Mouse (Mus musculus): ENCODE measurements around the gene Prss57.
A peak's percentile ranks its signal among the peaks of the same experiment; 100 is the strongest.

The Prss57 gene

DNA sequence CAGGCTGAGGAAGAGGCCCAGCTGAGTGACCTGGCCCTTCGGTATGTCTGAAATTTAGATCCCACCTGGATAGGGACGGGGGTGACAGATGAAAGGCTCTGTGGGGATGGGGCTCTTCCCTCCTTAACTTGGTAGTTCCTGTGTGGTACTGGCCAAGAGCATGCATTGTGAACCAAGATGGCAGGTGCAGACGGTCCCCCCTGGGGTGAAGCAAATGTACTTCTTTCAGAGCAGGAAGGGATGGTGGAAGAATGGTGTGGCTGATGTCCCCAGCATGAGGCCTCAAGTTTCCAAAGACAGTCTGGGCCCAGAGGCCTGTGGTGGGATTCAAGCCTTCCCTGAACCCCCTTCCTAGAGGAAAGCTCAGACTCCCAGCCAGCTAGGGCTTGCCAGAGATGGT, 34.9 kb downstream of the Prss57 start:
- no peak for DNase-seq (ENCODE audit: low spot score in 2 of 2)

DNA sequence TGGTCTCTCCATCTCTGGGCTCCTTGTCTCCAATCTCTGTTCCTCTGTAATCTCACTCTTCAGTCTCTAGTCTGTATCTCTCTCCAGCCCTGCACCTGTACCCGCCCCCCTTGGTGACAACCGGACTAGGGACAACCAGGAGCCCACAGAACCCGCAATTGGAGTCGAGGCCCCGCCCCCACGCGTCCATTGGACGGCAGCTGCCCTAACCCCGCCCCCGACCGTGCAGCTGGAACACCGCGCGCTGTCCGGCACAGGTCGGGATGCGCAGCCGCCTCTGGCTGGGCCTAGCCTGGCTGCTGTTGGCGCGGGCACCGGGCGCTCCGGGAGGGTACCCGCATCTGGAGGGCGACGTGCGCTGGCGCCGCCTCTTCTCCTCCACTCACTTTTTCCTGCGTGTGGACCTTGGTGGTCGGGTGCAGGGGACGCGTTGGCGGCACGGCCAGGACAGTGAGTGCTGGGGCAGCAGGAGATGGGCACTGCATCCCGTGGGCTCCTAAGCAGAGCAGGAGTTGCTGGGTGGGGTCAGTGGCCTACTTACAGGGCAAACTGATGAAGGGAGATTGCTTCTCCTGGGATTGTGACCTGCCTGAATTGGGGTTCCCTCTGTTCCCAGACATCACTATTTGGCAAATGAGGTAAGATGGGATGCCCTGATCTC, 35.8 kb downstream of the Prss57 start, which contains the start of gene Fgf22:
Fgf22 (plus strand) TSS at position 221 of the 661 bp plus-strand sequence.
- DNase-seq (ENCODE audit: low spot score in 2 of 2): peak; percentile 61 to 81

DNA sequence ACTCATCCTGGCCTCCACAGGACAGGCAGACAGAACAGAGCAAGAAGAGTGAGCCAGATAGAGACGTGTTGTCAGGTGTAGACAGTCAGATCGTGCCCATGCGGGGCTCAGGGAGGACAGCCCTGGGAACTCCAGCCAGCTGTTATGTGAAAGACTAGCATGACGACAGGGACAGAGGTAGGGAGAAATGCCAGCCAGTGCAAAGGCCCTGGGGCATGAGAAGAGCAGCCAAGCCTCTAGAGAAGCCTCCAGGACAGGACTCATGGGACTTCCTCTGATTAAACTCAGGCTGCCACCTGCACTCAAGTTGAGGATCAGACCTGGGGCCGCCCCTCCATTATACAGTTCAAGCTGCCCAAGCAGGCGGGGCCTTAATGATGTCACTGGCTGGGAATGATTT, 42.3 kb downstream of the Prss57 start:
- no peak for DNase-seq (ENCODE audit: low spot score in 2 of 2)

DNA sequence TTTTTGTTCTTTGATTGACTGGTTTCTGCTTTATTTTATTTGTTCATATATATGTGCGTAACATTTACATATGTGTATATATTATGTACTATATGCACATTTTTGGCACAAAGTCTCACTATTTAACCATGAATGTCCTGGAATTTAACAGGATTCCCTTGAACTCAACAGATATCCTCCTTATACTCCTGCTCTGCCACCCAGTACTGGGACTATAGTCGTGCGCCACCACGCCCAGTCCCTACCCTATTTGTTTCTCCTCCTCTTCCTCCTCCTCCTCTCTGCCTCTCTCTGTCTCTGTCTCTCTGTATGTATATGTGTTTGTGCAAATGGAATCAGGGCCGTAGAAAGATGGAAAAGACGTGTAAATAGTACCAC, 44.0 kb downstream of the Prss57 start:
- DNase-seq (ENCODE audit: low spot score in 2 of 2): no peak

DNA sequence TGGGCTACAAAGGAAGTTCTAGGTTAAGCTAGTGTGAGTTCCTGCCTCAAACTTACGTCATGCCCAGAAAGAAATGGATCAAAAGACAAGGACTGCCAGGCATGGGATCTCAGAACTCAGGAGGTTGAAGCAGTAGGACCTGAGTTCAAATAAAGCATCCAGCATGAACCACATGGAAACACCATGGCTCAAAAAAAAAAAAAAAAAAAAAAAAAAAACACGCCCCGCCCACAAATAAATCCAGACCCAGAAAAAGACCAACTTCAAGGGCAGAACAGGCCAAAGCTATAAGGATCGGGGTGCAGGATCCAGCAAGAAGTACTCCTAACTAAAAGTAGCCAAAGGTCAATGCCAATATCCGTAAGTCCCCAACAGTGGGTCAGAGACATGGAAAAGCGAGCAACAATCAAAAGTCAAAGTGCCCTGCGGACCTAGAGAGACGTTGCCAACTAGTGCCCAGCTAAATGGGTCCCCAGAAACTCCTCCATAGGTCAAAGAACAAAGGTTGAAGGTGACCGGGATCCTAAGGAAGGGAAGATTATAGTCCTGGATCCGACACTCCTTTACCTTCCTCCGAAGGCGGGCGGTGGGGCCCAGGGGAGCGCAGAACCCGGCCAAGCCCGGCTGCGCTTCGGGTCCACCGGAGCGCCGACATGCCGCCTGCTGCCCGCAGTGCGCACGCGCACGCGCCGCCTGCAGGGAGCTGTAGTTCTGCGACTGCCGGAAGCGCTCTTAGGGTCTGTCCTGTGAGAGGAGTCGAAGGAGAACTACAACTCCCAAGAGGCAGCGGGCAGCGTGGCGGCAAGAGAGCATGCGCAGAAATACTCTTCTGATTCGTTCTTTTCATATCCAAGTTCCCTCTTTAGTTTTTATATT, 44.6 kb downstream of the Prss57 start, which contains the start of gene Polrmt:
Polrmt (minus strand) TSS at position 684 of the 876 bp plus-strand sequence.
- peak; percentile 92 to 98 for DNase-seq (ENCODE audit: low spot score in 2 of 2)

DNA sequence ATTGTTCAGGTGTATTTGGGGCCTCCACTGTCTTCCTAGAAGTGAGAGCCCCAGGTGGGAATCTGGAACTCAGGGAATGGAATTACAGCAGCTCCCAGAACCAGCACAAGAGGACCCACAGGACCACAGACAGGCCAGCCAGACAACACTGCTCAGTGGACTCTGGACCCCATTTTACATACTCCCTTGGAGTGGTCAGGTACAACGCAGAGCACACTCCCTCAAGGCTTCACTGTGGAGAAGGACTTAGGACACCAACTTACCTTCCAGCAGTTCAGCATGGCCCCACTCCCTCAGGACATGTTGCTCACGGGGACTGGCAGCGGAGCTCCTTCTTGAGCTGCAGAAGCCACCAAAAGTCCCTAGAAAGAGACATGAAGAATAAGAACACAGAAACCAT, 45.4 kb downstream of the Prss57 start:
- no peak for DNase-seq (ENCODE audit: low spot score in 2 of 2)

DNA sequence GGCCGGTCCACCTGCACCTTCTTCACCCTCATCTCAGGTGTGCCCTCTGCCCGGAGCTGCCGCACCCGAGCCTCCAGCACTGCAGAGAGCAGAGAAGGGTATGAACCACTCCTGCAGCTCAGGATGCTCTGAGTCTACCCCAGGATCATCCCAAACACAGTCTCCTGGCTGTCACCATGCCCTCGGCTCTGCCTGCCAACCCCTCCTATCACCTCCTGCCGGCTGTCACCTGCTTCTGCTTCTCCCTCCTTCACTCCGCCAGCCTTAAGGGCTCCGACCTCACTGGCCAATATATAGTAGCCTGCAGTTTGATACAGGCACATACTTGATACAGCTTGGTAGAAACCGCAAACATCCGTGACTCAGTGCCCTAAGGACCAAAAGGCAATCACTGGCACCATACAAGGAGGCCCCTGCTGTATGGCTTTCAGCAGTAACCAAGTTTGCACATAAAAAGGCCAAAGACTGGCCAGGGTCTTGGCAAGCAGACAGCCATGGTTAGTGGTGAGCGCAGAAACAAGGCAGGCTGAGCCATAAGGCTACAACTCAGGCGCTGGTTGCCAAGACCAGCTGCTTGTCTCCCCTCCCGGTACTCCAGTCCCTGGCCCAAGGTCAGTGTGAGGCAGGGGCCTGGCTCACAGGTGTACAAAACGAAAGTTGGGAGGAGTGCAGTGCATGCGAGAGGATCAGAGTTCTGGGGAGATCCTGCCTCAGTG, 47.0 kb downstream of the Prss57 start:
- DNase-seq (ENCODE audit: low spot score in 2 of 2): no peak

DNA sequence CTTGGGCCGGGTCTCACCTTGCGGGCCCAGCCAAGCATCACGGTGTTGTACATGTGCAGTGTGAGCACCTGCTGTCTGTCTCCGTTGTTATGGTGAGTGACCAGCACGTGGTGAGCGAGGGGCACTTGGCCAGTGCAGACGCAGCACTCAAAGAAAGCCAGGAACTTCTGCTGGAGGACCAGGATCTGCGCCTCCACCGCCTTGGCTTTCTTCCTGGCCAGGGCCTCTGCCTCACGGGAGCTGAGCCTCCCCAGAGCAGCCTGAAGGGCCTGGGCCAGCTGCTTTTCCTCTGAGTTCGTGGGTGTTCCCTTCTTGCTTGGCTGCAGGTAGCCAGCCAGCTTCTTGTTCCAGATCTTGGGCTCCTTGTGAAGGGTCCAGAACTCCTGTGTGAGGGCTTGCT, 47.6 kb downstream of the Prss57 start:
- no peak for DNase-seq (ENCODE audit: low spot score in 2 of 2)

DNA sequence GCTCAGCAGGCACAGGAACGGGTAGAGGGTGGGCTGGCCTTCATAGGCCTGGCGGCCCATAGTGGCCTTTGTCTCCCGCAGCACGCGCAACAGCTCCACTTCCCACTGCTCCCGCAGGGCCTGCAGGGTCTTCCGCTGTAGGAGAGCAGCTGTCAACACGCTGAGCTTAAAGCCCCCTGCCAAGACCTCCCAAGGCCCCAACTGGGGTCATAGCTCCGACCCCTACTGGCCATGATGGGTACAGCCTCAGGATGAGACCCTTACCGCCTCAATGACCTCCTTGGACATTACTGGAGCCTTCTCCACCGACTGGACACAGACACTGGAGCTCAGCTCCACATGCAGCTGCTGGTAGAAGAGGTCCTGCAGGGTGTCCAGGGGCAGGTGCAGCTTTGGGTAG, 49.9 kb downstream of the Prss57 start:
- DNase-seq (ENCODE audit: low spot score in 2 of 2): no peak

DNA sequence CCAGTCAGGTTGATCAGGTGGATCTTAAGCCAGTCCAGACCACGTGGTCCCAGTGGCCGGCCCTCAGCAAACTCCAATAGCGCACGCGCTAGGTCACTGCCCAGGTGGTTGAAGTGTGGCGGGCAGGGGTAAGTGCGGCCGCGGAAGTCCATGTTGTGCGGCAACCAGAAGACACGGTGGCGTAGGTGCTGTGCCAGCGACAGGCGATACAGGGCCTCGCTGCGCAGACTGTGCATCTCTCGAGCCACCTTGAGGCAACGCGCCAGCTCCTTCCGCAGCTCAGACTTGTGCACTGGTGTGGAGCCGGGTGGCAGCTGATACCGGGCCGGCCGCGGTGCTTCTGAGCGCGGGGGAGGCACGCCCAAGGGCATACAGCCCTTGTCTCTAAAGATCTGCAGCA, 51.5 kb downstream of the Prss57 start:
- no peak for DNase-seq (ENCODE audit: low spot score in 2 of 2)

DNA sequence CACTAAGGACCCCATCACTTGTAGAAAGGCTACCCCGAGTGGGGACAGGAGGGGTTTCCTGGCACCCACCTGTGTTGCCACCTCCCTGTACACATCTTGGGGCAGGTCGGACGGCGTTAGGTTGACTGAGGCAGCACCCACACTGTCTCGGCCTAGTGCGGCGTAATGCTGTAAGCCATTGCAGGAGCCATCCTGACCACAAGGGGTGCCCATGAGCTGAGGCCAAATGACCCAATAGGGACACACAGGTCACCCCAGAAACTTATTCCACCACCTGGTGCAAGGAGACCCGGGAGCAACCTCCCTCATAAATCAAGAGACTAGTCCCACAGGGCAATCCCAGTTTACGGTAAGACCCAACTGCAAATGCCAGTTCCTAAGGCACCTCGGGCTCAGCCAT, 52.5 kb downstream of the Prss57 start:
- no peak for DNase-seq (ENCODE audit: low spot score in 2 of 2)

DNA sequence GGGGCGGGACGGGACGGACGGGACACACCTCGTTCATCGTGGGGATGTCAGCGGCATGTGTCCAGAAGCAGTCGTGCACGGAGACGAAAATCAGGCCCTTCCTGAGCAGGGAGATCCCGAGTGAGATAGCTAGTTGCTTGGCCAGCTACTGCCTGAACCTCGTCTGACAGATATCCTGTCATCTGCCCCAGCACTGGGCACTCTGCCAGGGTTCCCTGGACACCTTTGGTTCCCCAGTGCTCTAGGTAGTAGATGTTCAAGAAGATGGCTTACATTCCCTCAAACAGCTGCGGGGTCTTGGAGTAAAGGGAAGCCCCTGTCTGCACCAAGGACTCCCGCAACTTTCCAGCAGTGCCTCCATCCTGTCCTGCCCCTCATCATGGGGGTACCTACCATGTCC, 54.1 kb downstream of the Prss57 start:
- DNase-seq (ENCODE audit: low spot score in 2 of 2): no peak

DNA sequence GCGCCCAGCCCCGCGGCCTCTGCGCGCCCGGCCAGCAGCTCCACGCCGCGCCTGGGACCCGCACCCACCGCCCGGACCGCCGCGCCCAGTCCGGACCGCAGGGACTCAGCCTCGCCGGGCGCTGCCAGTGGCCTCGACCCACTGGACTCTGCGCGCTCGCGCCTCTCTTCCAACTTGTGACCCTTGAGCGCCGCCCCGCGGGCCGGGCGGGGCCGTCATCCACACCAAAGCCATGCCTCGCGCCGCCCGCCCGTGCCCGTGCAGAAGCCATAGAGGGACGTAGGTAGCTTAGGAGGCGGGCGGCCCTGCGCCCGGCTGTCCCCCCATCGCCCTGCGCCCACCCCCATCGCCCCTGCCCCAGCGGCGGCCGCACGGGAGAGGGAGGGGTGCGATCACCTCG, 55.4 kb downstream of the Prss57 start:
- no peak for DNase-seq (ENCODE audit: low spot score in 2 of 2)

DNA sequence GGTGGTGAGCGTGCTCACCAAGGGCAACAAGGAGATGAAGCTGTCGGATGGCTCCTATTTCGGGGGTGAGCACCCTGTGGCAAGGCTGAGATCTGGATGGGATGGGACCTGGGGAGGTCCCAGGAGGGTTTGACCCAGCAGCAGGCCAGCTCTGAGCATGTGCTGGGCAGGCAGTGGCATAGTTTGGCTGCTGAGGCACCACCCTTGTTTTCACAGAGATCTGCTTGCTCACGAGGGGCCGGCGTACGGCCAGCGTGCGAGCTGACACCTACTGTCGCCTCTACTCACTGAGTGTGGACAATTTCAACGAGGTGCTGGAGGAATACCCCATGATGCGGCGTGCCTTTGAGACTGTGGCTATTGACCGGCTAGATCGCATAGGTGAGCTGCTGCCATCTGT, 56.9 kb downstream of the Prss57 start:
- DNase-seq (ENCODE audit: low spot score in 2 of 2): no peak

DNA sequence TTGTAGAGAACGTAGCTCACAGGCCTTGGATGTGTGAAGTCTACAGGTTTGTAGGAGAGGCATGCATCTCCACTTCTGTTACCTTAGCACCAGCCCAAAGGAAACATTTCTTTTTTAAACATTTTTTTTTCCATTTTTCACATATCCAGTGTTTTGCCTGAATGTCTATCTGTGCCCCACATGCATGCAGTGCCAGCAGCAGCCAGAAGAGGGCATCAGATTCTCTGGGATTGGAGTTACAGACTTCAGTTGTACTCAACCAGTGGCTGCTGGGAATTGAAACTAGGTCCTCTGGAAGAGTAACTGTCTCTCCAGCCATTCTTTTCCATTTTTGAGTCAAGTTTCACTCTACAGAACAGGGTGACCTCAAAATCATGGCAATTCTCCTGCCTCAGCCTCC, 58.3 kb downstream of the Prss57 start:
- no peak for DNase-seq (ENCODE audit: low spot score in 2 of 2)
